Mouse (Mus musculus): ENCODE data around the gene Mrpl52. TPM values are rescaled to one million over a fixed set of nuclear protein-coding genes. Genes with fewer than 3 reads are reported as not detected.

Gene Mrpl52
- polyA plus RNA-seq, 1 experiment from 2014 or later: 222 TPM

DNA sequence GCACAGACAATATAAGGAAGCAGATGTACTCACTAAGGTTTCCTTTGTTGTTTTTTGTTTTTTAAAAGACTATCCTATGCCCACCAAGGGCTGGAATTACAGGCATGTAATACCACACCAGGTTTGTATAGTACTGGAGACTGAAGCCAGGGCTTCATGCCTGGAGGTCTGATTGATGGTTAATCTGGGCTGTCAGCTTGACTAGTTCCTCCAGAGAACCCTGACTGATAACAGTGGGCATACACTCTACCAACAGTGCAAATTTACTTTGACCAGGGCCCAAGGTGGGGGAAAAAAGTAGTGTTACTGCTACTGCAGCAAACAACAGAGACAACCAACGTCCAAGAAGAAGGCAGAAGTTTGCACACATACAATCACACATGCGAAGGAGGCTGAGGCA, 44.8 kb downstream of the Mrpl52 start:
- ChIA-PET POLR2A (no interaction called here), CTCF (no interaction called here)
- no peak for TF ChIP-seq CTCF (IDR thresholded peaks at IDR 0.05)
- no peak for ATAC-seq
- H3K27me3 ChIP-seq: no peaks in the 10 kb centered on the region
- in situ Hi-C loops (cut with MboI; ENCODE audit: low pct_unique_long_range_greater_than_20kb): no loop called here
- no peak for DNase-seq (ENCODE audit: low read depth, low spot score)

DNA sequence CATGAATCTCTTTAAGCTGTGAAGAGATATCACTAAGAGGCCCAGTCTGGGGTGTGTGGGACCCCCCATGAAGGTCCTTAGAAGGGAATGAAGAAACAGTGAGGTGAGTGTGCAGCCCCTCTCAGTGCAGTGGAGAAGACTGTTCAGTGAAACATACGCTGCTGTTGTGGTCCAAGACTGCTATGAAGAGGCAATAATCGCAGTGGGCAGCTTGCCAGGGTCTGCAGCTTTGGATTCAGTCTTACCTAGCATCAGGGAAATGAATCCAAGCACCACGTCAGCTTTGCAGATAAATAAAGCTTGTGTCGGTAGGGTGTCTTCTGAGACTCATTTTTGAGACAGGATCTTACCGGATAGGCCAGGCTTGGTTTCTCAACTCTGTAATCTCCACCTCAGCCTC, 46.0 kb downstream of the Mrpl52 start:
- in situ Hi-C loops (cut with MboI; ENCODE audit: low pct_unique_long_range_greater_than_20kb): no loop called here
- ATAC-seq (no peak), DNase-seq (ENCODE audit: low read depth, low spot score) (no peak)
- POLR2A ChIA-PET: no interaction called here
- no peak for TF ChIP-seq CTCF (IDR thresholded peaks at IDR 0.05)
- H3K27me3 ChIP-seq: no peaks in the 10 kb centered on the region
- CTCF ChIA-PET: interaction anchor here (1.2 kb wide), 1 partner anchor 10 kb away, joined by 3 read pairs; no protein-coding TSS in a partner anchor

DNA sequence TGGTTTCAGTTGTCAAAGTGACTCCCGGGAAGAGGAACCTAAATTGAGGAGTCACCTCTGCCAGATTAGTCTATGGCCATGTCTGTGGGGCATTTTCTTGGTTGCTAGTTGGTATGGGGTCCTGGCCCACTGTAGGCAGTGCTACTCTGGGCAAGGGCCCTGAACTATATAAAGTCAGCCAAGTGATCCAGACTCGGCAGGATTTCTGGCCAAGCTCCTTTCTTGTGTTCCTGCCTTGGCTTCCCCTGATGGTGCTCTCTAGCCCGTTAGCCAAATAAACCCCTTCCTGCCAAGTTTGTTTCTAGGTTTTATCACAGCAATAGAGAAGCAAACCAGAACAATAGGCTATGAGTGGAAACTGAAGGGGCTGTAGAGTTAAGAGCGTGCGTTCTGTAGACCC, 48.0 kb downstream of the Mrpl52 start:
- in situ Hi-C loops (cut with MboI; ENCODE audit: low pct_unique_long_range_greater_than_20kb): no loop called here
- no peak for ATAC-seq
- CTCF ChIA-PET: no interaction called here
- no peaks in the 10 kb centered on the region for H3K27me3 ChIP-seq
- TF ChIP-seq CTCF (IDR thresholded peaks at IDR 0.05): no peak
- DNase-seq (ENCODE audit: low read depth, low spot score): no peak
- POLR2A ChIA-PET: no interaction called here

DNA sequence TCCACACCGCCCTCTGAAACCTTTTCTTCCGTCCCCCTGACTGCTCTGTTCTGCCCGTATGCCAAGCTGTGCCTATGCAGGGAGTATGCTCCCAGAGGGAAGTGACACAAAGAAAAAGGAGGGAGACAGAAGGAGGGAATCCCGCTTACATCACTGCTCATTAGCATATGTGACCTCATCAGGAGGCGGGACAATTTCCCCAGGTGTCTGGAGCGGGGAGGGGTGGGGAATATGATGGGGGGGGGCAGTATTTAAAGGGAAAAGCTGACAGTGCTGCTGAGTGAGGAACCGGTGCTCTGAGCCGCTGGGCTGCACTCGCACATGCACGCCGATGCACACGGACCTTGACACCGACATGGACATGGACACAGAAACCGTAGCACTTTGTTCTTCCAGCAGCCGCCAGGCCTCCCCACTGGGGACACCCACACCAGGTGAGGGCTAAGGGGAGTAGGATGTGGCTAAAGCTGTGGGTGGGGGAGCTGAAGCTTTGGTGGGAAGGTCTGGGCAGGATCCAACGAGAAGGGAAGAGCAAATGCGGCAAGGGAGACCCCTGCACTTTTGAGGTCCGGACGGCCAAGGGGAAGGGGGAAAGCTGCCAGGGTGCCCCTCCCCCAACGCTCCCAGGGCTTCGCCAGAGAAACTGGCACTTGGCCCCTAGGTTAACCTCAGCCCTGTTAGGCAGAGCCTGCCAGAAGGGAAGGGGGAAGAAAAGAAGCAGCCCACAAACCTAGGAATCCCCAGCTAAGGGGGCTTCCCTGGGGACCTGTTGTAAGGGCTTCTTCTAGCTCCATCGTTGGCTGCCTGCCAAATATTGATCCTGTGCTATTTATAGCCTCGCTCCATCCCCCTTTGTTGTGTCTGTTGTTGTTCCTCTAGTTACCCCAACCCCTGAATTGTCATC, 49.5 kb downstream of the Mrpl52 start, which contains the start of gene Rem2:
Gene Rem2, plus strand, starts transcription at position 160 of the 904 bp plus-strand sequence.
- in situ Hi-C loops (cut with MboI; ENCODE audit: low pct_unique_long_range_greater_than_20kb): no loop called here
- H3K27me3 ChIP-seq: no peaks in the 10 kb centered on the region
- no peak for TF ChIP-seq CTCF (IDR thresholded peaks at IDR 0.05)
- ATAC-seq (no peak), DNase-seq (ENCODE audit: low read depth, low spot score) (no peak)
- CTCF ChIA-PET: interaction anchor here (1.4 to 1.6 kb wide), 2 partner anchors 9 to 193 kb away, joined by 3 read pairs; no protein-coding TSS in a partner anchor
- POLR2A ChIA-PET: no interaction called here

DNA sequence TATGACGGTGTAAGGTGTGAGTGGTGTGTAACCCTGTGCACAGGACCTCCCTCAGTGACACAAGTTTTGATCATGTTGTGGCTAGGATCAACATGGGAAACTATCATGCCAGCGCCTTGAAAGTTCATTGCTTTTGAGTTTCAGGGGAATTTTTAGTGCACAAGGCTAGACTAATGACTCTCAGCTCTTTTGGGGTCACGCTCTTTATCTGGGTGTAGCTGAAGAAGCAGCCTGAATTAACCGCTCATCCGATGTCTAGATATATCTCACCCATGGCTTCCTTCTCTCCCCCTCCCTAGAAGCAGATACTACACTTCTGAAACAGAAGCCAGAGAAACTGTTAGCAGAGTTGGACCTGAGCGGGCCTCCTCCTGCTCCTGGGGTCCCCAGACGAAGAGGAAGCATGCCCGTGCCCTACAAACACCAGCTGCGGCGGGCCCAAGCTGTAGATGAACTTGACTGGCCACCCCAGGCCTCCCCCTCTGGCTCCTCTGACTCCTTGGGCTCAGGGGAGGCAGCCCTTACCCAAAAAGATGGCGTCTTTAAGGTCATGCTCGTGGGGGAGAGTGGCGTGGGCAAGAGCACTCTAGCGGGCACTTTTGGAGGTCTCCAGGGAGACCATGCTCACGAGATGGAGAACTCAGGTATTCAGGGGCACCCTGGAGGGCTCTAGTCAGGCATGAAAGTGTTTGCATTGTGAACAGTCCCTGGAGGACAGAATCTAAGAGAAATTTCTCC, 50.6 kb downstream of the Mrpl52 start:
- DNase-seq (ENCODE audit: low read depth, low spot score) (no peak), ATAC-seq (no peak)
- no peaks in the 10 kb centered on the region for H3K27me3 ChIP-seq
- ChIA-PET POLR2A (no interaction called here), CTCF (interaction anchor here (1.6 kb wide), 1 partner anchor 10 kb away, joined by 3 read pairs; no protein-coding TSS in a partner anchor)
- no peak for TF ChIP-seq CTCF (IDR thresholded peaks at IDR 0.05)
- in situ Hi-C loops (cut with MboI; ENCODE audit: low pct_unique_long_range_greater_than_20kb): no loop called here

Other genes with a start within 250 kb of the Mrpl52 start
- 174 TPM for gene Dad1, start 172.8 kb upstream of the Mrpl52 start, polyA plus RNA-seq (2021)
- 113 TPM for gene Abhd4, start 172.7 kb upstream of the Mrpl52 start, polyA plus RNA-seq (2021)
- gene Olfr49, start 142.0 kb upstream of the Mrpl52 start, polyA plus RNA-seq (2021): 0.04 TPM
- gene Oxa1l, start 66.1 kb upstream of the Mrpl52 start, polyA plus RNA-seq (2021): 80.3 TPM
- 8.2 TPM for gene Slc7a7, start 9.1 kb upstream of the Mrpl52 start, polyA plus RNA-seq (2021)
- gene Mmp14, start 4.7 kb downstream of the Mrpl52 start, polyA plus RNA-seq (2021): 35.9 TPM
- 185 TPM for gene Lrp10, start 37.2 kb downstream of the Mrpl52 start, polyA plus RNA-seq (2021)
- 0.27 TPM for gene Rem2, start 49.2 kb downstream of the Mrpl52 start, polyA plus RNA-seq (2021)
- gene Prmt5, start 90.6 kb downstream of the Mrpl52 start, polyA plus RNA-seq (2021): 57.4 TPM
- 23.3 TPM for gene Haus4, start 127.7 kb downstream of the Mrpl52 start, polyA plus RNA-seq (2021)
- gene Ajuba, start 150.6 kb downstream of the Mrpl52 start, polyA plus RNA-seq (2021): 91.9 TPM
- 12.2 TPM for gene 4931414P19Rik, start 179.1 kb downstream of the Mrpl52 start, polyA plus RNA-seq (2021)
- 335 TPM for gene Psmb5, start 191.1 kb downstream of the Mrpl52 start, polyA plus RNA-seq (2021)
- gene Psmb11, start 194.5 kb downstream of the Mrpl52 start, polyA plus RNA-seq (2021): 0.01 TPM
- not detected for gene Gm17606, start 214.0 kb downstream of the Mrpl52 start, polyA plus RNA-seq (2021)
- 7.0 TPM for gene Cdh24, start 214.5 kb downstream of the Mrpl52 start, polyA plus RNA-seq (2021)